Mouse (Mus musculus): Measurements from ENCODE around the gene Lingo4. TPM values are rescaled to one million over a fixed set of nuclear protein-coding genes. Genes with fewer than 3 reads are reported as not detected.

Lingo4 gene
- total RNA-seq (2015): not detected in 2 replicates
- not detected in 2 replicates for total RNA-seq (2017)

DNA sequence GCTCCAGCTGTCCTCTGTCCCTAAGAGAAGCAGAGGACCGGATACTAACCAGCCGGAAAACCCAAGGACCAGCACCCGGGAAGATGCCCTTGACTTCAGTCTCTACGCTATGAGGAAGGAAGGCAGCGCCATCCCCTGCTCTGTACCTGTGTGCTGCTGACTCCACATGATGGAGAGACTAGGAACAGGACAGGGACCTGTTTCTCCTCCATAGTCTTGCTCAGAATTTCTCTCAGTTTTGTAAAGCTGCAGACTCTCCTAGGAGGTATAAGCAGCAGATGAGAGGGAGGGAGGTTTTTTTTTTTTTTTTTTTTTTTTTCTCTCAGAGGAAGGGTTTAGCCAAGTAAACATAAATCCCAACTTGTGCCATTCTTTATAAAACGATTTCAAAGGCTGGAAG is at the start of gene Lingo4:
Gene Lingo4, plus strand, starts transcription at position 301 of the 400 bp plus-strand sequence.
- no peak for ATAC-seq (replicated peaks; ENCODE audit: poor library complexity)

DNA sequence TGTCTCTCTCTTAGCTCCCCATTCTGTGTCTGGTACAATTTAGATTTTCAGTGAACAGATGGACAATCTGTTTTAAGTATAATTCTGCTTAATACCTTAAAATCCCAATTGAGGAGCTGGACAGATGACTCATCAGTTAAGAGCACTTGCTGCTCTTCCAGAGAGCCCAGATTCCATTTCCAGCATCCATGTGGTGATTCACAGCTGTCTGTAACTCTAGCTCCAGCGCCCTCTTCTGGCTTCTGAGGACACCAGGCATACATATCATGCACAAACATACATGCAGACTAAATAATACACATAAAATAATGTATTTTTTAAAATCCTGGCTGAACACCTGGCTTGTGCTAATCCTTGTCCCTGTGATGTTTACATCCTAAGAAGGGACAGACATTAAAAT is 37.5 kb upstream of the Lingo4 start:
- no peak for ATAC-seq (replicated peaks; ENCODE audit: poor library complexity)

DNA sequence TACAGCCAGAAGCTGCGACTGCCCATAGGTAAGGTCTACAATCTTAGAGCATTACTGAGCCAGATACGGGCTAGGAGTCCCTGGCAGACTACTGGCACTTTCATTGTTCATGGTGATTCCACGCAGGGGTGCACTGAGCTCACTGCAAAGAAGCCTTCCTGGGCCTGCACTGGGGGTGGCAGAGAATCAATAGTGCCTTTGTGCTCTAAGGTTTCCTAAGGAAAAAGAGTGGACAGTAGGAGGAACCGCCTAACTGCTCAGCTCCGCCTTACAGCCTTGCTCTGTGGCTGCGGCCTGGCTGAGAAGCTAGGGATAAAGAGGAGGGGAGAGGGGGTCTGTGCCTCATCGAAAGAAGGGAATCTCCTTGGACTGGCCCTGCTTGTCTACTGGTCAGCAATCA is 36.2 kb upstream of the Lingo4 start, which contains the start of gene C2cd4d:
Gene C2cd4d, plus strand, starts transcription at position 301 of the 400 bp plus-strand sequence.
- no peak for ATAC-seq (replicated peaks; ENCODE audit: poor library complexity)

DNA sequence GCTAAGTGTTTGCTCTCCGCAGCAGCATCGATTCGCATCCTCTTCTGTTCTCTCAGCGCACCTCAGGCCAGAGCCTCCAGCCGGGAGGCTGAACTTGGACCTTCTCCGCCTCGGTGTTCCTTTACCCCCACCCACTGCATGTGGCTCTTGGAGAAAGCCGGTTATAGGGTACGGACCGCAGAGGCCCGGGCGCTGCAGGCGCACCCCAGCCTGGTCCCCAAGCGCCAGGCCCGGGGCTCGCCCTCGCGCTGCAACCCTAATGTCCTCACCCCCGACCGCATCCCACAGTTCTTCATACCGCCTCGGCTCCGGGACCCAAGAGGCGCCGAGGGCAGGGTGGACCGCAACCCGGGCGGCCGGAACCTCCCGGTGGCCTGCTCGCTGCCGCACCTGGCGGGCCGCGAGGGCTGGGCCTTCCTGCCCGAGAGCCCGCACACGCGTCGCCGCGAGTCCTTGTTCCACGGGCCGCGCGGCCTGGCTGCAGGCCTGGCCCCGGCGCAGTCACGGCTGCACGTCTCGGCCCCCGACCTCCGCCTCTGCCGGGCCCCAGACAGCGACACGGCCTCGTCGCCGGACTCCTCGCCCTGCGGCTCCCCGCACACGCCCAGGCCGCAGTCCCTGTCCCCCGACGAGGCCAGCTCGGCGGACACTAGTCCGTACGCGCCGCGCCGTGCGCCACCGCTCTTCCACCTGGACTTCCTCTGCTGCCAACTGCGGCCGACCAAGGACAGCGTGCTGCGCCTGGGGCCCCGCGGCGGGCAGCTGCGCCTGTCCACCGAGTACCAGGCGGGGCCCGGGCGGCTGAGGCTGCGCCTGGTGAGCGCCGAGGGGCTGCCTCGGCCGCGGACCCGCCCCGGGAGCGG is 34.8 kb upstream of the Lingo4 start:
- ATAC-seq (replicated peaks; ENCODE audit: poor library complexity): 0 out of 2 replicates have a peak, but pooled peaks have one; percentile 11

DNA sequence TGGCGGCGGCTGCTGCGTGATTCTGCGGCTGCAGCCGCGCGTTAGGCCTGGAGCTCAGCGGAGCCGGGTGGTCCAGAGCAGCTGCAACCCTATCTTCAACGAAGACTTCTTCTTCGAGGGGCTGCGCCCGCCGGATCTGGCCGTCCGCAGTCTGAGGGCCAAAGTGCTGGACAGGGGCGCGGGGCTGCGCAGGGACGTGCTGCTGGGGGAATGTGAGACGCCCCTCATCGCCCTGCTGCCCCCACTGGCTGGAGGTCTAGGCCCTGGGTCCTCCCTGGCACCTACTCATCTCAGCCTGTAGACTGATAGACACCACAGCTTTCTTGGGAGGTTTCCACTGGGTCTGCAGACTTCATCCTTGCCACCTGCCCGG is 34.2 kb upstream of the Lingo4 start:
- ATAC-seq (replicated peaks; ENCODE audit: poor library complexity): no peak

DNA sequence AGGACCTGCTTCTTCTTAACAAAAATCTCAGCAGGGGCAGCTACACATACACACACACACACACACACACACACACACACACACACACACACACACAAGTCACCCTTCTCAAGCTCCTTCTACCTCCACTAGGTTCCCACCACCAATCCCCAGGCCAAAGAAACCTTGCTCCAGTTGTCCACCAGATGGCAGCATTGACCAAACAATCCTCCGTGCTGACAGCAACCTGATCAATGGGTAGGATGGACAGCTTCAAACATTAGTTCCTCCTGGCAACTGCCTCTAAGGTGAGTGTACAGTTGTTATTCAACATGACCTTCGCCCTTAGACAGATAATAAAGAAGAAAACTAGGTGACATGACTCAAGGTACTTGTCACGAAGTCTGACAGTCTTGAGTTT is 31.6 kb upstream of the Lingo4 start:
- ATAC-seq (replicated peaks; ENCODE audit: poor library complexity): peak; percentile 96

DNA sequence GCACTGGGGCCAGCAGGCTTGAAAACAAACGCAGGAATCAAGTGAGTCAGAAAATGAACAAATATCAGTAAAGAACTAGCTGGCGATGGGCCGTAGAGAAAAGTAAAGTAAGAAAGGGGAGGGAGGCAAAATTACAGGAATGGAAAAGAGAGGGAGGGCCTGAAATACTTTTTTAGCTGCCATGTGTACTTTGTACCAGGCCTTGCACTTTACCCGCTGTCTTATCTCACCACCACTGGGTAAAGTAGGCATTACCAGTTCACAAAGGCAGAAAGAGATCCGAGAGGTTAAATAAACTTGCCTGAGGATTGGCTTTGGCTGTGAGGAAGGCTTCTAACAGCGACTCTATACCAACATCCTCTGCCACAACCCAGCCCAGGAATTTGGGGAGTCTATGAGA is 30.8 kb upstream of the Lingo4 start:
- no peak for ATAC-seq (replicated peaks; ENCODE audit: poor library complexity)

DNA sequence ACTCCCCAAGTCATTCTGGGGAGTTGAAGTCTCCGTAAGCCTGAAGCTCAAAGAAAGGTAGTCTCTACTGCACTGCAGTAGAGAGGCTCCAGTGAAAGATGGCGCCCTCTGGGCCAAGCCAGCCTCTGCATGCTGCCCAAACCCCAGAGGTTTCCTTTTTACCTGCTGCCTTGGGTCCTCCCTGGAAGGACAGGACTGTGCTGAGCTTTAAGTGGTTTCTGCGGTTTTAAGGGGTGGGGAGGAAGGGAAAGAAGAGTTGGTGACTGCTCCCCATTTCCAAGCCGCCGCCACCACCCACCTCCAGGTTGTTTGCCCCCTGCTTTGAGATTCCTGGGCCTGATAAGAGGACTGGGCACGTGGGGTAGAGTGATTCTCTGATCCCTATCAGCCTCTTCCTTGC is 29.7 kb upstream of the Lingo4 start:
- ATAC-seq (replicated peaks; ENCODE audit: poor library complexity): no peak

DNA sequence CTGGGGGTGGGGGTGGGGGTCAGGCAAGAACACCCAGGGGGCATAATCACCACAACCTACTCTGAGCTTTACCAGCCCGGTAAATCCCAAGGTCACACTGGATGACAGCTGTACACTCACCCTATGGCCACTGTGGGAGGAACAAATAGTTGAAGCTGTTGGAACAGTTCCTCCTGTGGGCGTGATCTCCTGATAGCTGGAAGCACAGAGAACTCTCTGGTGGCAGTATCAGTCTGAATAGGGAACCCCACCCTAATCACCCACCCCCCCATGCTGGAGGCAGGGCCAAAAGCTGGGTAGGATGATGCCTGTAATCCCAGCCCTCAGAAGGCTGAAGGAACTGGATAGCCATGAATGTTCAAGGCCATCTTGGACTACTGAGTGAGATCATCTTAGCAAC is 28.6 kb upstream of the Lingo4 start:
- ATAC-seq (replicated peaks; ENCODE audit: poor library complexity): peak; percentile 33

DNA sequence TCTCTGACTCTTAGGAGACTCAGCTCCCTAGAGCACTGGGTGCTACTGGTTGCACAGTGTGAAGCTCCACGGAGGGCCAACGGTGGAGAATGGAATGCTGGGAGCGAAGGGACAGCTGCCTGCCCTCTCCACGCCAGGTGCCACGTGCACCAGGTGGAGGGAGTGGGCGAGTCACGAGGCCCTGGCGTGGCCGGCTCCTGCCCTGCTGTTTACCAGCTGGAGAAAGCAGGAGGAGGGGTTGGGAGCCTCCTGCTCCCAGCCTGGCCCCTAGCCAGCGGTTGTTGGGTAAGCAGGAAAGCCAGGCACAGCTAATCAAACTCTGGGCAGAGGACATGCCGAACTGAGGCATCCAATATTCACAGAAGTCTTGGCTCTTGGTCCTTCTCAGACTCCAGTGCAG is 26.7 kb upstream of the Lingo4 start:
- no peak for ATAC-seq (replicated peaks; ENCODE audit: poor library complexity)

DNA sequence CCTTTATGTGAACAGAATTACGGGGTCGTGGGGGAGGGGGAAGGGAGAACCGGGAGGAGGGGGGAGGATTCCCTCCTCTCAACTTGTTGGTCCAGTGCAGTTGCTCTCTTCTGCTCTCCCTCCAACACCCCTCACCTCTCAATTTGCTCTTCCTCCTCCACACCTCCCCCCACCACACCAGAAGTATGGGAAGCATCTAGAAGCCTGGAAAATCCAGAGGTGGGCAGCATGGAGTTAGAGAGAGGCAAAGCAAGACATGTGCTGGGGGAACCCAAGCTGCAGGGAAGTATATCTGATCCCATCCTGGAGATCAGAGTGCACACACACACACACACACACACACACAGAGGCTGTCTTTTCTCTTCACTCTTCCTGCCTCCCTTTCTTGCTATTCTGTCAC is 26.3 kb upstream of the Lingo4 start:
- no peak for ATAC-seq (replicated peaks; ENCODE audit: poor library complexity)

DNA sequence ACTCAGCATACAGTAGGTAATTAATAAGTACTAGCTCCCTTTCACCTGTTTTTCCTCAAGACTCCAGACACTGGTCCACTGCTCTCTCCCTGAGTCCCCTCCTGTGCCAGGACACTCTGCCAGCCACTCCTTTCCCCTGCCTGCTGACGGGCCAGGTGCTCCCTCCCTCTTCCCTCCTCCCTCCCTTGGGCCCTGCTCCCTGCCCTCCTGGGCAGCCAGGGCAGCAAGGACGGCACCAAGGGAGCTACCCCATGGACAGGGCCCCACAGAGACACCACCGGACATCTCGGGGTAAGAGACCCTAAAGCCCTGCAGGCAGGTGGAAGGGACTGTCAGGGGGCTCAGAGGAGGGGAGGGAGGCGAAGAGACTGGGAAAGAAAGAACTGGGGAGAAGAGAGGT is 25.7 kb upstream of the Lingo4 start, which contains the start of gene Rorc:
Gene Rorc, plus strand, starts transcription at position 154 of the 400 bp plus-strand sequence.
- no peak for ATAC-seq (replicated peaks; ENCODE audit: poor library complexity)

DNA sequence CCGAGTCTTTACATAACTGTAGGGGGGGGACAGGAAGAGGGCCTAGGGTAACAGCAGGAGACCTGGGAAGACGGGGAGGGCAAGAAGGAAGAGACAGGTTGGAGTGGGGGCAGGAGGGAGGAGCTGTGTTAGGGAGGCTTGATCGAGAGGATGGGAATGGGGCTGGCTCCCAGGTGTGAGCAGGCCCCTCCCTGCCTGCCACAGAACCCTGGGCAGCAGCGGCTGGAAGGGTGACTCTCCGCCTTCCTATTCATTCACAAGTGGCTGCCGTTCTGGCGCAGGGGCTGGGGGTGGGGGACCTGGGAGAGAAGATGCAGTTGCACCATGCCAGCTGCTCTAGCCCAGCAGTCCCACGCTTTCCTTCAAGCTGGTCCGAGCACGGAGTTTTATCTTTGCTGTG is 25.2 kb upstream of the Lingo4 start:
- ATAC-seq (replicated peaks; ENCODE audit: poor library complexity): no peak

DNA sequence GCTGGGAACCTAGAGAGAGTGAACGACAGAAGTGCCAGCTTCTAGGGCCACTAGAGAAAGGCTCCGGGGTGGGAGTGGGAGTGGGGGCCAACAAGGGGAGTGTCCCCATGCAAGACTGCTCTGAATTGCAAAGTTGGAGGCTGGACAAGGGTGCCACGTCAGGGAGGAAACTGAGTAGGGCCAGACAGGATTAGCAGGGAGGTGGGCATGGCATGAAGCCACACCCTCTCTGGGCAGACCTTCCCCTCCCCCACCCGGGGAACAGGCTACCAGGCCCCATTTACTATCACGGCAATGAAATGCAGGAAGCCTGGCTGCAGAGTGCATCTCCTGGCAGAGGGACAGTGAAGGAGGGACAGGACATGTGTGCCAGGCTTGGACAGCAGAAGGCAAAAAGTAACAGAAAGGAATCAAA is 24.7 kb upstream of the Lingo4 start:
- no peak for ATAC-seq (replicated peaks; ENCODE audit: poor library complexity)

DNA sequence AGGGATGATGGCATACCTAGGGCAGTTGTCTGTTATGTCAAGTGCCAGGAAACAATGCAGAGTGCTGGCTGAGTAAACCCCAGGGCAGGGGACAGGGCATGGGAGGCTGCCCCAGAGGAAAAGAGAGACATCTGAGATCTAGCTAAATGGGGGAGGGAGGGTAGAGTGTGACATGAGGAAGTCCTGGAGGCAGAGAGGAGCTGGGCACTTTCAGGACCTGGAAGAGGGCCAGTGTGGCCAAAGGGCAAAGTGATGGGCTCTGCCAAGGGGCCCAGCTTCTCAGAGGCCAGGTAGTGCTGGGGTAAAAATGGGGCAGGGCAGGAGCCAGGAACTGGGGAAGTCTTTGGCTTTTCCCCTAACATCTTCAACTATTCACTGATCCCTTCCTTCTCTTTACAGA is 23.7 kb upstream of the Lingo4 start:
- no peak for ATAC-seq (replicated peaks; ENCODE audit: poor library complexity)

DNA sequence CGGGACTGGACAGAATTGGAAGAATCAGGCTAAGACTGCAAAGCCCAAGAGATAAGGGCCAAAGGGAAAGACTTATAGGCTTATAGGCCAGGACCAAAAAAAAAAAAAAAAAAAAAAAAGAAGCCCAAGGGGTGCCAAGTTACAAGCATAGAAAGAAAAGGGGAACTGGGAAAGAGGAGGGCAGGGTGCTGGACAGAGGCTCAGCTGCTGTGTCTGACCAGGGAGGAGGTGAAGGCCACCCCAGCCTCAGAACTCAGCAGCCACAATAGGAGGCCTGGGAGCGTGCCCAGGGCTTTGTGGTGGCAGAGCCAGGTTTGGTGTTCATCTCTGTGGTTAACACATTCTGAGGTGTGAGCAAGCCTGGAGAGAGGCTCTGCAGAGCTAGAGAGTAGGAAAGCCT is 23.2 kb upstream of the Lingo4 start:
- peak; percentile 68 for ATAC-seq (replicated peaks; ENCODE audit: poor library complexity)

DNA sequence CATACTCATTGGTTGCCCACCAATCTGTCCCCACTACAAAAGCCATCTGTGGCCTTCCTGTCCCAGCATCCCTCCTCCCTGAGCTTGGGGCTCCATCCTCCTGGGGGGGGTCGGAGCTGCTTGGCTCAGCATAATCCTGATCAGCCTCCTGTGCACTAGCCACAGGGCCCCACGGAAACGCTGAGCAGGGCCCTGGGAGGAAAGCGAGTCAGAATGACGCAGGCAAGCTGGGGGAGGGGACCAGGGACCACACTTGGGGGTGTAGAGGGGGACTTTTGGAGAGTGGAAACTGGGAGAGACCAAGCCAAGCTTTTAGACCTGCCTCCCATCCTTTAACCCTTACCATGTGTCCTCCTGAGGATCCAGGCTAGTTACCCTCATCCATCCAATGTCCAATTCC is 22.5 kb upstream of the Lingo4 start:
- ATAC-seq (replicated peaks; ENCODE audit: poor library complexity): no peak

DNA sequence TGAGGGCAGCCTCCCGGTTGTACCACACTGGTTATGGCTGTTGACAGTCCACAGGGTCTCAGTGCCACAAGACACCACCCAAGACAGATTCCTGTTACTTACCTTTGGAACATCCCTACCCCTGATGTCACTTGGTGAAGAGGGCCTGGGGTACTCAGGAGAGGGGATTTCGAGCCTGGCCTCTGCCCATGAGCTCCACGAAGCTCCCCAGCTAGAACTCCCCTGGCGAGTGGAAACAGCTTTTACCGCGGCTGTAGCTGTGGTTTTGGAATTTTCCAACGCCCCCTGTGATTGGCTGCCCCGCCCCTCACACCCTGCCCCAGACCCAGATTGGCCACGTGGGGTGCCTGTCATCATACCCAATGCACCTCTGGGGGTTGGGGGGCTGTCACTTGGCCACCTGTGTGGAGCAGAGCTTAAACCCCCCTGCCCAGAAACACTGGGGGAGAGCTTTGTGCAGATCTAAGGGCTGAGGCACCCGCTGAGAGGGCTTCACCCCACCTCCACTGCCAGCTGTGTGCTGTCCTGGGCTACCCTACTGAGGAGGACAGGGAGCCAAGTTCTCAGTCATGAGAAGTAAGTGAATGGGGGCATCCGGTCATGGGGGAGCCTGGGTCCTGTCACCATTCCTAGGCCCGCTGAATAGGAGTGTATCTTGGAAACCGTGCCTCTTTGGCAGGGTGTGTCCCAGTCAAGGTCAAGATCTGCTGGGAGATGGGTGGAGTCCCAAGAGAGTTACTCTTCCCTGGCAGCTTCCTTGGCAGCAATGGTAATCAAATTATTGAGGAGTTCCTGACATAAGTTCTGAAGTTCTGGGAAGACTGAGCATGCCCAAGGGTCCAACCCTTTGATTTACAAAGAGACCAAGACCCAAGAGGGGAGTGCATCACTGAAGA is 21.0 kb upstream of the Lingo4 start:
- no peak for ATAC-seq (replicated peaks; ENCODE audit: poor library complexity)

DNA sequence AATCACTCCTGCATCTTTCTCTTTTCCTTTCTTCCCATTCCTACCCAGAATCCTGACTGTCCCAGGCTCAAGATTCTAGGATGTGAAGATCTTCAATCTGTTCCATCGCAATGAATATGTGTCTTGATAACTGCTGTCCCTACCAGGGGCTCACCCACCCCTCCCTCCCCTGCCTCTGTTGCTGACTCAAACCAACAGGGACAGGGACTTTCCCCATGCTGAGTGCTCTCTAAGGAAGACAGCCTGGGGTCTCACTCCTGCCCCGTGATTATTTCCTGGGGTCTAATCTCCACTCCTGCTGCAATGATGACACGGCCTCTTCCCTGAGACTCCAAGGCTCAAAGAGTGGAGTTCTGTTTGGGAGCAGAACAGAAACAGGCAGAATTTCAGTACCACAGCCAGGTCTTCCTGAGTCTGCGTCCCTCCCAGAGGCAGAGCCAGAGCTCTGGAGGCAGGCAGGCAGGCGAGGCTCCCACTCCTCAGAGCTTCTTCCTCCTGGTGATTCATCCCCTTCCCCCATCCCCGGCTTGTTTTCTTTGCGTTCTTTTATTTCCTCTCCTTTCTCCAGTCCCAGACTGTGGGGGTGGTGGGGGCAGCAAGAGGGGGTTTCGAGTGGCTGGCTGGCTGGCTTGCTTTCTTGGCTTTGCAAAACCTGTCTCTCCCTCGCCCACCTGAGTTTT is 18.3 kb upstream of the Lingo4 start:
- ATAC-seq (replicated peaks; ENCODE audit: poor library complexity): no peak

DNA sequence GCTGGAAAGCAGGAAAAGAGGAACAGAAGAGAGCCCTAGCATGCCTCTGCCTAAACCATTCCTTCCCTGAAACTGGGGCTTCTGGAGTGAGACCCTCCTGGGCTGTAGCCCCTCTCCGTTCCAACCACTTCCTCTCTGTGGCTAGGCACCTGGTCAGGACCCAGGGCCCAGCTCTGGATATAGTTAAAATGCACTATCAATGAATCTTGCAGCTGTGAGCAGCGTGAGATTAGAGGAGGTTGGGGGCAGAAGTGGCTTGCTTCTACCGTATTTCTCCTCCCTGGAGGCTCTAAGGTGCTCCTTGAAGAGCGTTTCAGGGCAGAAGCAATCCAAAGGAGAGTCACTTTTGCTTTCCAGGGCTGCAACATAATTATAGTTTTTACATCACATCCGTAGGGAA is 16.0 kb upstream of the Lingo4 start:
- 0 out of 2 replicates have a peak, but pooled peaks have one; percentile 19 for ATAC-seq (replicated peaks; ENCODE audit: poor library complexity)

DNA sequence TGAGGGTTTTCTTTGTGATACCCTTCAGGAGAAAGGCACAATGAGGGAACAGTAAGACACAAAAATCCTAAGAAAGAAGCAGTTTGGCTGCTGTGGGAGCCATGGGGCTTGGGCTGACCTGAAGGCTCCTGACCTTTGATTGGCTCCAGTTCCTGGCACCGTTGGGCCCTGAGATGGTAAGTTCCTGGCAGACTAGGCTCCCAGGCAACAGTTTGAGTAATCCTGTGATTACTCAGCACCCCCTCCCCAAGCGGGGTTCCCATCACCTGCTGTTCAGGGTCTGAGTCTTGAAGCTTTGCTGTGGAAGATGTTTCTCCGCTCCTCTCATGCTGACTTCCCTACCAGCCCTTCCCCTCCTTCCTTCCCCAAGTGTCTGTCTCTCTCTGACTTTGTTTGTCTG is 14.8 kb upstream of the Lingo4 start:
- no peak for ATAC-seq (replicated peaks; ENCODE audit: poor library complexity)
